Mouse (Mus musculus) frontal cortex, adult (tissue): ENCODE results near the gene Lmo2.

Experiments
- ATAC-seq: cut with Nextera tagmentation; 2 replicates; pipeline ENCODE4 v1.9.2; 2017; ENCODE audit warnings: mild to moderate bottlenecking, moderate library complexity, mixed read lengths; ENCODE audit not compliant: low TSS enrichment

Gene Lmo2

DNA sequence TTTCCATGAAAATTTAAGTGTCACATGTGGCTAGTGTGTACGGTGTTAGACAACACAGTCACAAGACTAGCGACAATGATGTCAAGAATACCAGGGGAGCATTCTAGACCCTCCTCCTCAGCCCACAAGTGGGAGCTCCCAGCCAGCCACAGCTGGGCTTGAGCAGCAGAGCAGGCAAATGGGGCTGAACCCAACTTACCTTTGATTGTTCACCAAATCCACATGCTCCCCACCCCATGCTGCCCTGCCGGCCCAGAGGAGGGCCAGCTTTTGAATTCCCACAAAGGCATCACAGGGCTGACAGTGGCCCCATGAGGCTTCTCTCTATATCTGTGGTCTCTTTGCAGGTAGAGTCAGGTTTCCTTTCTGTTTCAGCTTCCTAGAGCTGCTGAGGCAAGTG is 16.7 kb upstream of the Lmo2 start:
- ATAC-seq, result no peak

DNA sequence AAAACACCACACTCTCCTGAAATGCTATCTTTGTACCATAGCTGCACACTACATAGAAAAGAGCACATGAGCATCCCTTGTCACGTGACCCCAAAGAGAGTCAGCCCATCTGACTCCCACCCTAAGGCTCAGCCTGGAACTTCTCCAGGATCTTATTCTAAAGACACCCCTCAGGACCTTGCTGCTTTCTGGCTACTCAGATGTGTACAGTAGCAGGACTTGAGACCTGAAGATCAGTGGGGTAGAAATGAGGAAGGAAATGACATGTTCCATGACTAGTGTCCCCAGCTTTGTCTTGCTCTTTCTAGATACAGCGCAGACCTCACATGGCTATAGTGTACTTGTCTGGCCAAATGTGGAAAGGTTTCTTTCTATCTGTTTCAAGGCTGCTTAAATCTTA is 12.9 kb upstream of the Lmo2 start:
- no peak for ATAC-seq

DNA sequence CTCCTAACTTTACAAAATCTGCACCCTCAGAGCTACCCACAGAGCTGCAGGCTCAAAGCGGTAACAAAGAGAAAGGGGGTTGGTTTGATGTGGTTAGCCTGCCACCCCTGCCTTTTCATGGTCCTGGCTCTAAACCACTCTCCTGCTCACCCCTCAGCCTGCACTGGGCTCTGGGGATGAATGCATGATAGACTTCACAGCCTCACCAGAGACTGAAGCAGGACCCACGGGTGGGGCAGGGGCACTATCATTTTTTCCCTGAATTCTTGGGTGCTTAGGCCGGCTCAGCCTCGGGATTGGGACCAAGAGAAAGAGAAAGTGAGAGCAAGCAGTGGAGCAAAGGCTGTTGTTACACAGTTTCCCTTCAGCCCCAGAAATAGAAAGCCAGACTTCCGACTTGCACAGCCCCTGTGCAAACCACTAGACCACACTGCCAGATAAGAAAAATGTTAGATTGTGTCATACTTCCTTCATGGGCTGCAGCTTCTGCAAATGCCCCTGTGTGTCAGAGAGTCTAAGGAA is 12.2 kb upstream of the Lmo2 start:
- no peak for ATAC-seq

DNA sequence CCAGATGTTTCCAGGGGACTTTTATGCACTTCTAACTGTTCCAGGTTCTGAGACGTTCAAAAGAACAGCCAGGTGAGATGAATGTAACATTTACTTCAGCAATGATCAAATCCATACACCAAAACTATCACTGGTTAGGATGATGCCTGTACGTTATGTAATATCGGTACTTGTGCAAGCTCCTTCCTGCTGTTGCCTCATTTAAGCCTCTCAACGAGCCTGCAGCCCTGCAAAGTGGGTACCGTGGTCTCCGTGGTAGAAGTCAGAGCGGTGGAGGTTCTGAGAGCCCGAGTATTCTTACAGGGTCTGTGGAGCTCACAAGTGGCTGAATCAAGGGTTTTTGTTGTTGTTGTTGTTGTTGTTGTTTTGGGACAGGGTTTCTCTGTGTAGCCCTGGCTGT is 10.9 kb upstream of the Lmo2 start:
- no peak for ATAC-seq

DNA sequence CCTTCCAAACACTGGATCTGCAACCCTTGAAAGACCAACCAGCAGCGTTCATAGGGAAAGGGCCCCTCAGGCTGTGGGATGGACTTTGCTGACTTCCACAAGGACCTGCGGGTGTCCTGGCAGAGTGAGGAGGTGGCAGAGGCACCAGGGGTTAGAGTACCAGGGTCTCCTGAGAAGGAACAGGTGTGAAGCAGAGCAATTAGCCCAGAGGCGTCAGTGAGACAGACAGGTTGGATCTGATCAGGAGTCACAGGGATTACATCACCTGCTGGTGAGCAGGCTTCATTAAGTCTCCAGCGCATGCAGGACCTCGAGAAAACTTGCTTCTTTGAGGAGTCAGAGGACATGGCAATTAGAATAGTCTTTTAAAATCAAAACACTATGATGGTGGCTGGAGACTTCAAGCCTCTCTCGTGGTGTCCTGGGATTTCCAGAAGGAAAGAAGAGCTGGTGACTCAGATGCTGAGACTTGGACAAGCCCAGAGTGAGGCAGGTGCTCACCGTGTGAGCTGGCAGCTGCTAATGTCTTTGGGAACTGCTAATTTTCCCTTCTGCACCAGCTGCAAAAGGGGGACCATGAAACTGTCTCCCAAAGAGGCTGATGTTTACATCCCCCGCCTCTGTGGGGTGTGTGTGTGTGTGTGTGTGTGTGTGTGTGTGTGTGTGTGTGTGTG is 9.7 kb upstream of the Lmo2 start:
- ATAC-seq, result no peak

DNA sequence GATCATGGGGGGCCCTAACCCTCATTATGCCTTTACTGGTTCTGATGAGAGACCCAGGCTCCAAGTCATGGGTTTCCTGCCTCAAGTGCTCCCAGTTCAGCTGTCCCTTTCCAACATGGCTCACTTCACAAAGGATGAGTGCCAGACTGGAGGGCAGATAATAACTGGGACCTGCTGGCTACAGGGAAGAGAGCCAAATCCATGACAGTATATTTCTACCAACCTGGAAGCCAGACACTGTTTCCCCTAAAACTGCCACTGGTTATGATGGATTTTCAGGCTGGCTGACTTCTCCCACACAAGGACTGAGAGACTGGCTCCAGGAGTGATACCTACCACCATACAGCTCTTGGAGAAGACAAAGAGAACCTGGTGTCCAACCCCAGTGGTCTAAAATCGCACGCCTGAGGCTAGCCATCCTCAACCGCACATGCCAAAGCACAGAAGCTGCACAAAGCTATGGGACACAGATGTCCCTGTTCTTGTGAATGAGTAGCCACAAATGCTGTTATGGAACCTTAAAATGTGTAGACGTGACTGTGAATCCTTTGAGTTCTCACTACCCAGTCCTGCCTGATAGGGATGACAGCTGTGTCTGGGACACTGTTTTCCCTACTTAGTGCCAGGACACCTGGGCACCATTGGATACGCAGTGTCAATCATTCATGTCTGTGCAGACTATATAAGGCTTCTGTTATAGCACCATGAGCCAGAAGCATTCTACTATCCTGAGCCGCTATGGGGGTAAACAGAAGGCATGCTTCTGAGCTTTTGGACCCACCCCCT is 4.5 kb upstream of the Lmo2 start:
- ATAC-seq, result 0 out of 2 replicates have a peak, but pooled peaks have one; percentile 13

DNA sequence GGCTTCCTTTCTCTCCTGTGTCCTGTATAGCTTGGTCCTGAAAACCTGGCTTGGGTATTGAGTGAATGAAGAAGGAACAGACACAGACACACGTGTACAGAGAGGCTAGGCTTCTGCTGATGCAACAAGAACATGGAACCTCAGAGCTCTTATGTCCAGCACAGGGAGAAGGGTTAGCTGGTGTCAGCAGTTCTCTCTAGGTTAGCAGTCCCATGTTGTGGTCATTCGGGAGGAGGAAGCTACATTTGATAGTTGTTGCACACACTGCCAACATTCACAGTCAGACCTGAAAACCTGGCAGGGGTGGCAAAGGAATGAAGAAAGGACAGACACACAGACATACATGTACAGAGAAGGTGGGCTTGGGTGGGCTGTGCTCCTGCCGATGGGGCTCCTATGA is 2.1 kb upstream of the Lmo2 start:
- no peak for ATAC-seq

DNA sequence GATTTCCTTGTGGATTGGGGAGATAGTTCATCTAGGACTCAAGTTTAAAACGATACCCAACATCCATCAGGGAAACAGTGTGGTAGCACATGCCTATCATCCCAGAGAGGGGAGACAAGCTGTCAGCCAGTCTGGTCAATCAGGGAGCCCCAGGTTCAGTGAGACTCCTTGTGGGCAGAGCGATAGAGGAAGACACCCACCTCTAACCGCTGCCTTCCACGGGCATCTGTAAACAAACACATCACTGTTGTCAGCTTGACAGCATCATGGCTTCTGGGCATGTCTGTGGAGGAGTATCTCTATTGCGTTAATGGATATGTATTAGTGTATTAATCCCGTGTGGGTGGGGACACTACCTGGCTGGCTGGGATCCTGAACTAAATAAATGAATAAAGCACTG is 919 bp upstream of the Lmo2 start:
- ATAC-seq, result no peak

DNA sequence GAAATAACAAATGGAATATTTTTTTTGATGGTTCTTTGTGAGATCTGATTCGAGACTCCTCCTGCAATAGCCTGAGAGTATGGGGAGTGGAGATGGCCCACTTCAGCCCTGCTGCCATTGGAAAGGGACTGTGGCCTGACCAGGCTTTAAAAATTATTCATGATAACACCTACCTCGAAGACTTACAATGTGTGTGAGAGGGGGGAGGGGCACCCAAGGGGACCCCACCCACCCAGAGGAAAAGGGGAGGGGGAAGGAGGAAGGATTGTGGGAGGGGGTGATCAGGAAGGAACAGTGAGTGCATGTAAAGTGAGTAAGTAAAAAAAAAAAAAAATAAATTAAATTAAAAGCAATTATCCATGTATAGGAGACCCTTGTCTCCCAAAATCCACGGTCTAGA is 848 bp downstream of the Lmo2 start:
- no peak for ATAC-seq

DNA sequence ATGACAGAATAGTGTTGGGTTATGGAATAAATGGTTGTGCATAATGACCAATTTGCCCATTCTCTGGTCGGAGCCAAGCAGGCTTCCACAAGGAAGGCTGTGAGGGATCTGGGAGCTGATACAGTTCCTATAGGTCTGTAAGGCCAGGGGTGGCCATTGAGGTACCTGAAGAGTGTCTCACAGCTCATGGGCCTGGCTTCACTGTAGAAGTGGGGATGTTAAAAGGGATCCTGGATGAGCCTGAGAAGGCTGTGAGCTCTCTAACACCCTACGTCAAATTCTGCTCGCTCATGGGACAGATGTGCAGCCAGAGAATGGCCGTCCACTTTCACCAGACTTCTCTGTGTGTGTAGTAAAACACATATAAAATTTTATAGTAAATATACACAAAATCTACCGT is 1.3 kb downstream of the Lmo2 start:
- ATAC-seq, result no peak

DNA sequence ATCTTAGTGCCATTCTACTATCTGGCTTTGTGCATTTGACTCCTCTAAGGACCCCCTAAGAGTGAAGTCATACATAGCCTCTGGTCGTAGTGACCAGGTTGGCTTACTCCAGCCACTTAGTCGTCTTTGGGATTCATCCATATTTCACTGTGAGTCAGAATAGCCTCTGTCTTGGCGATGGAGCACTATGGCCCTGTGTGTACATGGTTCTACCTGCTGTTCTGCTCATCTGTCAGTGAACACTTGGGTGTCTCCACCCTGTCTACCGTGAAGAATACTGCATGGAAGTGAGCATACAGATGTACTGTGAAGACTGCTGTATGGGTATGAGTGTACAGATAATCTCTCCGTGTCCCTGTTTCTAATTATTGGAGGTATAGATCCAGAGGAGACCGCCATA is 1.8 kb downstream of the Lmo2 start:
- no peak for ATAC-seq

DNA sequence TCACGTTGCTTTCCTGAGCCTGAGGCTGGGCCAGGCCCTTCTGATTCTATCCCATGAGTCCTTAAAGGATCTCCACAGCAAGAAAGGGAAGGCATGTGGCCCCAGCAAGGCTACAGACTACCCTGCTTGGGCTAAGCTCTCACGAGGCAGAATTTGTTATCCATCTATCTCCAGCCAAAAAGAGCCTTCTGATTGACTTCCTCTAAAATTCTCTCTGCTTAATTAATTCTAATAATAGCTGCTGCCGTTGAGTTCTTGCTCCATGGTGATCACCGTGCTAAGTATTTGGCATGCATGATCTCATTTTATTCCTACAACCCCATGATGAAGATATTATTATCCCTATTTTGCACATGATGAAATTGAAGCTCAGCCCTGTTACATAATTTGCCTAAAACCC is 4.6 kb downstream of the Lmo2 start:
- ATAC-seq, result no peak

DNA sequence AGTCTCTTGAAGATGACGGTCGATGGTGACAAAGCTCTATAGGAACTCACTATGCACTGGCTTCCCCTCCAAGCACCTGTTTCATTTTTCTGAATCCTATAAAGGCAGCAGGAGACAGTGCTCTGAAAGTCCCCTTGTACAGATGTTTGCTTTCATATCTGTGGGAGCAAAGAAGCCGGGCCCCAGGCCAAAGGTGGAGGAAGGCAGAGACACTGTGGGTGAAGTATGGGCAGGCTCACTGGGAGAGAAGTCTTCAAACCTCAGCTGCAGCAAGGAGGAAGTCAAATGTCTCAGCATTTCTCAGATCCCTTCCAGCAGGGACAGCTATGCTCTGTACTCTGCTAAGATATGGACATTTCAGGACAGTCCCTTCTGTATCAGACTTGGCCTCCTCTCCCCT is 7.6 kb downstream of the Lmo2 start:
- no peak for ATAC-seq

DNA sequence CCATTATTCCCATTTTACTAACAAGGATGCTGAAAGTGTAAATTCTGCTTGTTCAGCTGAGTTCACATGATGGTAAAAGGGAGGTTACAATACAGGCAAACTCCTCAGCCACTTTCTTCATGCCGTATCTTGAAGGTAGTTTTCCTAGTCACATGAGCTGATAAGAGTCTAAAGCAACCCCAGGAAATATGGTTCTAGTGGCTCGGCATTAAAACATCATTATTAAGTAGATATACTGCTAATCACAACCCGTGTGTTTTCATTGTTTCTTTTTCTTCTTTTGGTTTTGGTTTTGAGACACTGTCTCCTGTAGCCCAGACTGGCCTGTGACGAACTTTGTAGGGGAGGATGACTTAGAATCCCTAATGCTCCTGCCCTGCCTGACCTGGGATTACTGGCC is 10.4 kb downstream of the Lmo2 start:
- ATAC-seq, result no peak

DNA sequence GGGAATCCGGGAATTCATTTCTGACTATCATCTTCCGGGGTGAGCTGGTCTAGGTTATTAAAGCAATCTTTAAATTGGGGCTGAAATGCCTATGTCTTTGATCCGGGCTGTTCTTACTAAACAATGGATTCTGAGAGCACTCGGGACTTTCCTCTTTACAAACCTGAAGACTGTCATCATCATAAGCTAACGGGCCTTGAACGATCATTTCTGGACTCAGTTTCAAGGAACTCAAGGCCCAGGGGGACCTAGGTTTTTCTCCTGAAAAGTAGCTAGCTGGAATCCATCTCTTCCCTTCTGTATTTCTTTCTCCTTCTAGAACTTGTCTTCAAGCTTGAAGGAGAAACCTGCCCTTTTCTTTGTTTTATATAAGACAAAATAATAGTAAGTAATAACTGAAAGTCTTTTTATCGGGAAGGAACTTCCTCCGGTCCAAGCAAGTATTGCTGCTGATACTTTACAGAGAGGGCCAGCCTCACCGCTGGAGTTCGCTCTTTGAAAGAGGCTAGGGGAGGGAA is 11.2 kb downstream of the Lmo2 start:
- ATAC-seq, result no peak

DNA sequence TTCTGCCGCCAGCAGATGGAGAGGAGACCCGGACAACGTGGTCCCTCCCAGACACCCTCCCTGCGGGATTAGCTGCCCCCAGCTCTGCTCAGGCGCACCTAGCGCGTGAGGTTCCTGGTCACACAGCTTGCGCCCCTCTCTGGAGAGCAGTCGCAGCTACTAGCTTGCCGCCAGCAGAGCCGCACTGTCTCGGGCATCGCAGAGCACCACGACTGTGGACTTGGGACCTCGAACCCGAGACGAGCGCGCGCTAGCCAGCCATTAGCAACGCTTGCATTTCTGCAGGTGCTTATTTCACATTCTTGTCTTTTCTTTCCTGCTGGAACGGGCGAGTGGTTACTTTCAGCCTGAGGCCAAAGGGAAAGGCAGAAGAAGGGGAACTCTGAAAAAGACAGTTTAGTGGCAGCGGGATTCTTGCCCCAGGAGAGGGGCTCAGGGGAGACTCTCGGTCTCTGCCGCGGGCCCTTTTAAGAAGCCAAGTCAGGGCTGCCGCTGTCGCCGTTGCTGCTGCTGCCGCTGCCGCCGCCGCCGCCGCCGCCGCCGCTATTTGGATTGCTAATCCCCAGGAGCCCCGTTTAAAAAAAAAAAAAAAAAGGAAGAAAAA is 11.8 kb downstream of the Lmo2 start:
- ATAC-seq, result peak; percentile 94

DNA sequence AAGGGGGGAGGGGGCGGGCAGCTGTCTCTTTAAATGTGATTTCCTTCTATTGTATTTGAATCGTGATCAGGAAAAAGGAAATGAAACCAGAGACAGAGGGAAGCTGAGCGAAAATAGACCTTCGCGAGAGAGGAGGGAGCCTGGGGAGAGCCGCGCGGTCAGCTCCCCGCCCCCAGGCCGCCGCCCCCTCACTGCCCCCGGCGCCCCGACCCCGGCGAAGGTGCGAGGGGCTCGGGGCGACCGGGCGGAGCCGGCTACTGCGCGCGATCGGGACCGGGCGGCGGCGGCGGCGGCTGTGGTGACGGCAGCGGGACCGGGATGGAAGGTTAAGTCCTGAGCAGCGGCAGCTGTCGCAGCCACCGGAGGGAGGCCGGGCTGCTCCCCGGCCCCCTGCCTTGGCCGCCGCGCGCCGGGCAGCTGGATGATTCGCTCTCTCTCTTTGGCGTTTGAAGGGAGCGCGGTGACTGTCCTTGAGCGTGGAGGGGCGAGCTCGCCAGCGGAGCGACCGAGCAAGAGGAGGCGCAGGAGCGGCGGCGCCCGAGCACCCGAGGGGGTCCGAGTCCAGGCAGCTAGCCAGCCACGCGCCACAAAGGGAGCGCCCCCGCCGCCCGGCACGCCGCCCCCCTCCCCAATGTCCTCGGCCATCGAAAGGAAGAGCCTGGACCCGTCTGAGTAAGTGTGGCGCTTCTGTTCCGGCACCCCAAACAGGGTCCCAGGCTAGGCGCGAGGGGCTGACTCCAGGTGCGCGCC is 12.4 kb downstream of the Lmo2 start:
- ATAC-seq, result peak; percentile 42

DNA sequence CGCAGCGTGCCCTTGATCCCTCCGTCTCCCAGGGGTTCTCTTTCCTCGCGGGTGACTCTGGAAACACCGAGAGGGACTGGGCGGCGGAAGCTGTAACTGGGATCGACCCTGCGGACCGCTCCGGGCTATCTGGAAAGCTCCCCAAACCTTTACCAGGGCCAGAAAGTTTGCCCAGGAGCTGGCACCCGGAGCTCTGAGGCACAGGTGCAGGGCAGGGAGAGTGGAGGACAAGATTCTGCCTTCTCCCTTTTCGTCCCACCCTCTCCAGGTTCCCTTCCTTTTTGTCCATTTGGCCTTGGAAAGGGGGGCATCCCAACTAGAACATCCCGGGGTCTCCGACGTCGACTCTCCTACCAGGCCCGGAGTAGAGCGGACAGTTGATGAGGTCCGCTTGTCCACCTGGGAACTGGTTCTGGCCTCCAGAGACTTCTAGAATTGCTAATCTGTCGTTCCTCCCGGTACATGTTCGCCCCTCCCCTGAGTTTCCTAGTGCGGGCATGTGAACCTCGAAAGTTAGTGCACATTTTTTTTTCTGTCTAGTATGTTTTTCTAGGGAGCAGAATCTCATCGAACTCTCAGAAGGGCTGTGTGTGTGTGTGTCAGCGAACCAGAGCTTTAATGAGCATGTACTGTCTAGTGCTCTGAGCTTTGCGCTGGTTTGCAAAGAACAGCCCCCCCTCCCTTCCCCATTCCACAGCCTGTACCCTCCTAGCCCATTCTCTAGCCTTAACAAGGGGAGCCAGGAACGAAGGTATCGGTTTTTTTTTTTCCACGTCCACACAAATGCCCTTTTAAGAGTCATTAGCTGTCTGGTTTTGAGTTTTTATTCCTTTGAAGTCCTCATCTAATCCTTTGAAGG is 13.2 kb downstream of the Lmo2 start:
- ATAC-seq, result no peak

DNA sequence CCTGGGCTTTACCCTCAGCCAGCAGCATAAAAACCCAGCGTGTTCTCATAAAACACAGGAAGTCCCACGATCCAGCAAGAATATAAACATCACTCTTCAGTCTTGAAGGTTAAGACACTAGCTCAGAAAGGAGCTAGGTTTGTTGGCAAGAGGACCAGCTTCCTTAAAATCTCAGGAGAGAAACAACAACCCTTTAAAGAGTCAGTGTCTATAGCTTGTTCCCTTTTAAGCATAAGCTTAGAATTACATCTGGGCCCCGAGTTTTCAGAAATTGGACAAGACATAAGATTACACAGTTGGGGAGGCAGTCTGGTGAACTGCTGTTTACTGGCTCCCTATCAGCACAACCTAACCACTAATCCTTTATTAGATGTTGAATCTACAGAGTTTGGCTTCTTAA is 14.1 kb downstream of the Lmo2 start:
- no peak for ATAC-seq

DNA sequence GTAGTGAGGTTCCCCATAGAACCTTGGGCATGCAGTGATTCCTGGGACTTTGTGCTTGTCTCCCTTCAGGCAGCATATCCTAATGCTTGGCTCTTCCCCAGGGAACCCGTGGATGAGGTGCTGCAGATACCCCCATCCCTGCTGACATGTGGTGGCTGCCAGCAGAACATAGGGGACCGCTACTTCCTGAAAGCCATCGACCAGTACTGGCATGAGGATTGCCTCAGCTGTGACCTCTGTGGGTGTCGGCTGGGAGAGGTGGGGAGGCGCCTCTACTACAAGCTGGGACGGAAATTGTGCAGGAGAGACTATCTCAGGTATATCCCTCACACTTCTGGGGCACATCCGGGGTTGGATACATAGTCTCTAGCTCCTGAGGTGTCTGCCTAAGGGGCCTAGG is 18.1 kb downstream of the Lmo2 start:
- ATAC-seq, result no peak

DNA sequence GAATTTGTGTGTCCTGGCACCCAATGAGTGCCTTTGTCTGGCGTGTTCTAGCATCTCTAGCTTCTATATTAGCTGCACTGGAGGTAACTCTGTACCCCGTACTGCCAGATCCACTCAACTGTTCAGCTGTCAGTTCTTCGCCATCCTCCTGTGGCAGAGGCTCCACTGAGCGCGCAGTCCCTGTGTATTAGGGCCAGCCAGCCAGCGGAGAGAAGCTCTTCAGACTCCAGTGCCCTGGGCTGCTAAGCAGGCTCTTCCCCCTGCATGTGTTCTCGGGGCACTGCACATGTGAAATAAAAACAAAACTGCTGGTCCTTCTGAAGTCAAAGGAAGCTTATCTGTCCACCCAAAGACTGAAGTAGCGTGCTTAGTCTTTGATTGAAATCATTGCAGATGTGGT is 19.4 kb downstream of the Lmo2 start:
- ATAC-seq, result no peak
